Mouse (Mus musculus): Measurements from ENCODE around the gene Kcnq2. TPM values are rescaled to one million over a fixed set of nuclear protein-coding genes. Genes with fewer than 3 reads are reported as not detected.

The Kcnq2 gene
- total RNA-seq (2012; rRNA removed), result 0.13 and 0.19 TPM in 2 replicates
- polyA plus RNA-seq (2012; ENCODE audit: insufficient read depth in 1 of 2, insufficient read length in 2 of 2, low read depth in 1 of 2, low replicate concordance in 2 of 2, missing spikeins in 1 of 2), result under 1 TPM in 1 of 2 experiments, not detected in 1; 0.57 TPM

DNA sequence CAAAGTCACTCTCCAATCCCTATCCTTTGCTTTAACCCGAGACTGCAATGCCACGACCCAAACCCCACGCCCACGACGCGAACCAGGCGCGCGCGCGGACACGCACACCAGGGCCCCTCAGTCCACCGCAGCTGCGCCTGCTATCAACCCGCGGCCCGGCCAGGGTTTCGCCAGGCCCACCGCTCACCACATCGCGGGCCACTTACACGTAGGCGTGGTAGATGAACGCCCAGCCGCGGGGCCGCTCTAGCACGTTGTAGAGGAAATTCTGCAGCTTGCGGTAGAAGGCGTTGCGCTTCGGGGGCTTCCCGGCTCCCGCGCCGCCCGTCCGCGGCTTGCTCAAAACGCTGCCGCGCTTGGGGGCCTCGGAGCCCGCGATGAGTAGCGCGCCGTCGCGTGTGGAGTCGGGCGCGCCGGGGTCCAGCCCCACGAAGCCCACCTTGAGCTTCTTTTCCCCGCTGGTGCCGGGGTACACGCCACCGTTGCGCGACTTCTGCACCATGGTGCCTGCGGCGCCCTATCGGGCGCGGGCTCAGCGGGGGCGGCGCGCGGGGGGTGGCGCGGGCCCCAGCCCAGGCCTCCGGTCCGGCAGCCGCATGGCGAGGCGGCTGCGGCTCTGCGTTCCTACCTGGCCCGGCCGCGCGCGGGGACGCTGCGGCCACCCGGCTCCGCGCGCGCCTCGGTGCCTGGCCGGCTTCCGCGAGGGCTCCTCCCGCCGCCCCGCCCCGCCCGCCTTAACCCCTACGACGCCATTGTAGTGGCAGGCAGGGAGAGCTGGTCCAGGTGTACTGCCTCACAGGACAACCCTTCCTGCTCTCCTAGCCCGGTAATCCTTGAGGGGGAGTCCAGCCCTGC is at the start of gene Kcnq2:
Kcnq2 (minus strand) TSS at position 710 of the 855 bp plus-strand sequence.
- Histone ChIP-seq H3K27me3 (ENCODE audit: control insufficient read depth in 1 of 2, insufficient read depth in 2 of 2, low read length in 2 of 2) (peaks cover 0 to 4% of the 10 kb centered on the region in 2 experiments; a peak in 3 of 4 replicates), H3K79me2 (ENCODE audit: control insufficient read depth, insufficient read depth, low read length, poor library complexity) (no peaks in the 10 kb centered on the region), H3K9ac (ENCODE audit: control insufficient read depth, low read depth, low read length, poor library complexity, severe bottlenecking) (no peak within 1 kb of the TSS), H3K4me1 (ENCODE audit: control insufficient read depth in 1 of 2, insufficient read depth in 2 of 2, low read length in 2 of 2) (no peaks in the 10 kb centered on the region), H3K36me3 (ENCODE audit: control insufficient read depth in 1 of 2, insufficient read depth in 2 of 2, low read length in 2 of 2) (no peaks in the 10 kb centered on the region), H3K4me3 (ENCODE audit: control insufficient read depth in 1 of 2, insufficient read depth in 1 of 2, low read depth in 2 of 2, low read length in 2 of 2) (no peak within 1 kb of the TSS), H3K9me3 (replicated peaks; ENCODE audit: insufficient read depth, low read length) (no peaks in the 10 kb centered on the region), H3K27ac (ENCODE audit: control insufficient read depth, low read depth, low read length) (no peak within 1 kb of the TSS)
- no peak for DNase-seq (ENCODE audit: low read depth, low spot score)
- TF ChIP-seq MYC (IDR thresholded peaks at IDR 0.05; ENCODE audit: low read depth, low read length) (no peak), SIN3A (IDR thresholded peaks at IDR 0.05; ENCODE audit: low read length) (no peak), POLR2A (IDR thresholded peaks at IDR 0.05; ENCODE audit: control insufficient read depth in 1 of 2, insufficient read depth in 1 of 2, low read depth in 1 of 2, low read length in 2 of 2, poor library complexity in 1 of 2) (no peak), ELF1 (IDR thresholded peaks at IDR 0.05; ENCODE audit: low read depth, low read length) (no peak), RCOR1 (IDR thresholded peaks at IDR 0.05; ENCODE audit: low read depth, low read length) (no peak)

DNA sequence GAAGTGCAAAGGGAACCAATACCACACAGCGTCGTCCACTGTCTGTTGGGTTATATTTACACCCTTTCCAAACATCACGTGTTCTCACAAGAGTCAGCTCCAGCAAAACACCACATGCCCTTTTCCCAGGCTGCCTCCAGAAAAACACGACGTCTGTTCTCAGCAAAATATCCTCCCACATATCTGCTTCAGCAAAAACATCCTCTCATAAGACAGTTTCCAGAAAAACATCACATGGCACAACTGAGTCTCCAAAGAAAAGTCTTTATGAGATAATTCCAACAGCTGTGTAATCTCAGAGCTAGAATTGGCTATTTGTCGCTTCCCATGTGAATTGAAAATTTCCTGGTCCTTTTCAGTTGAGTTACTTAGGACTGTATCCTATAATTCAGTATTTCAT is 45.8 kb upstream of the Kcnq2 start:
- no peaks in the 10 kb centered on the region for H3K79me2 ChIP-seq (ENCODE audit: control insufficient read depth, insufficient read depth, low read length, poor library complexity)
- no peak overlapping the region for H3K27ac ChIP-seq (ENCODE audit: control insufficient read depth, low read depth, low read length)
- H3K9me3 ChIP-seq (replicated peaks; ENCODE audit: insufficient read depth, low read length), result no peaks in the 10 kb centered on the region
- H3K4me3 ChIP-seq (ENCODE audit: control insufficient read depth in 1 of 2, insufficient read depth in 1 of 2, low read depth in 2 of 2, low read length in 2 of 2), result no peak overlapping the region
- no peak for TF ChIP-seq ZMIZ1 (IDR thresholded peaks at IDR 0.05; ENCODE audit: low read depth, low read length)
- TF ChIP-seq RCOR1 (IDR thresholded peaks at IDR 0.05; ENCODE audit: low read depth, low read length), result no peak
- no peak for TF ChIP-seq RAD21 (IDR thresholded peaks at IDR 0.05; ENCODE audit: low read depth, low read length)
- no peak for TF ChIP-seq ETS1 (IDR thresholded peaks at IDR 0.05; ENCODE audit: low read depth, low read length)
- no peak for TF ChIP-seq MYC (IDR thresholded peaks at IDR 0.05; ENCODE audit: low read depth, low read length)
- TF ChIP-seq MEF2A (IDR thresholded peaks at IDR 0.05; ENCODE audit: extremely low read depth, insufficient replicate concordance, low read depth, low read length, poor library complexity, severe bottlenecking), result no peak
- TF ChIP-seq MAZ (IDR thresholded peaks at IDR 0.05; ENCODE audit: low read depth, low read length), result no peak
- no peak for TF ChIP-seq USF1 (IDR thresholded peaks at IDR 0.05; ENCODE audit: low read depth, low read length)
- no peak for TF ChIP-seq NRF1 (IDR thresholded peaks at IDR 0.05; ENCODE audit: insufficient read depth, low read depth, low read length, poor library complexity, severe bottlenecking)
- no peak for TF ChIP-seq NELFE (IDR thresholded peaks at IDR 0.05; ENCODE audit: low read depth, low read length)
- no peak for TF ChIP-seq POLR2AphosphoS2 (IDR thresholded peaks at IDR 0.05; ENCODE audit: low read length)
- TF ChIP-seq CHD2 (IDR thresholded peaks at IDR 0.05; ENCODE audit: low read length), result no peak
- TF ChIP-seq POLR2AphosphoS5 (IDR thresholded peaks at IDR 0.05; ENCODE audit: borderline replicate concordance, low read depth, low read length), result no peak
- TF ChIP-seq TBP (IDR thresholded peaks at IDR 0.05; ENCODE audit: low read depth, low read length), result no peak
- TF ChIP-seq ZNF384 (IDR thresholded peaks at IDR 0.05; ENCODE audit: low read depth, low read length), result no peak
- no peak for TF ChIP-seq TCF12 (IDR thresholded peaks at IDR 0.05; ENCODE audit: low read depth, low read length)
- TF ChIP-seq POLR2A (IDR thresholded peaks at IDR 0.05; ENCODE audit: control insufficient read depth in 1 of 2, insufficient read depth in 1 of 2, low read depth in 1 of 2, low read length in 2 of 2, poor library complexity in 1 of 2), result no peak
- TF ChIP-seq MAX (IDR thresholded peaks at IDR 0.05; ENCODE audit: low read length), result no peak
- H3K4me1 ChIP-seq (ENCODE audit: control insufficient read depth in 1 of 2, insufficient read depth in 2 of 2, low read length in 2 of 2), result no peaks in the 10 kb centered on the region
- no peaks in the 10 kb centered on the region; a peak in 1 of 4 replicates for H3K27me3 ChIP-seq (ENCODE audit: control insufficient read depth in 1 of 2, insufficient read depth in 2 of 2, low read length in 2 of 2)
- DNase-seq (ENCODE audit: low read depth, low spot score), result no peak
- H3K9ac ChIP-seq (ENCODE audit: control insufficient read depth, low read depth, low read length, poor library complexity, severe bottlenecking), result no peak overlapping the region
- H3K36me3 ChIP-seq (ENCODE audit: control insufficient read depth in 1 of 2, insufficient read depth in 2 of 2, low read length in 2 of 2), result peaks cover 0 to 5% of the 10 kb centered on the region in 2 experiments; a peak in 1 of 4 replicates
